Mouse (Mus musculus) midbrain, embryonic 15.5 days (tissue): ENCODE results near the gene 5430419D17Rik. TPM values are rescaled to one million over a fixed set of nuclear protein-coding genes. Genes with fewer than 3 reads are reported as not detected.

Source experiments
- ATAC-seq: fragments of 200-750 bp; cut with Nextera tagmentation; replicated peaks from 2 replicates; pipeline ENCODE4 v1.8.0; 2017; ENCODE audit warnings: moderate TSS enrichment
- H3K27ac ChIP-seq: fragments of 300-500 bp; sonication (generic); 2 replicates; pipeline ENCODE4 v1.5.1; 2015; ENCODE audit warnings: mild to moderate bottlenecking, inconsistent platforms
- H3K27me3 ChIP-seq: fragments of 300-500 bp; sonication (generic); replicated peaks from 2 replicates; pipeline ENCODE4 v1.6.1; 2015; ENCODE audit warnings: inconsistent platforms
- H3K36me3 ChIP-seq: fragments of 300-500 bp; sonication (generic); replicated peaks from 2 replicates; pipeline ENCODE4 v1.6.1; 2015; ENCODE audit warnings: inconsistent platforms
- H3K4me1 ChIP-seq: fragments of 300-500 bp; sonication (generic); 2 replicates; pipeline ENCODE4 v1.6.1; 2015; ENCODE audit warnings: inconsistent platforms
- H3K4me2 ChIP-seq: fragments of 300-500 bp; sonication (generic); 2 replicates; pipeline ENCODE4 v1.6.1; 2015; ENCODE audit warnings: inconsistent platforms, mild to moderate bottlenecking, moderate library complexity
- H3K4me3 ChIP-seq: fragments of 300-500 bp; sonication (generic); 2 replicates; pipeline ENCODE4 v1.5.1; 2015; ENCODE audit warnings: mild to moderate bottlenecking, inconsistent platforms
- H3K9ac ChIP-seq: fragments of 300-500 bp; sonication (generic); 2 replicates; pipeline ENCODE4 v1.6.1; 2015; ENCODE audit warnings: mild to moderate bottlenecking, inconsistent platforms
- H3K9me3 ChIP-seq: fragments of 300-500 bp; sonication (generic); 2 replicates; pipeline ENCODE4 v1.6.1; 2016; ENCODE audit warnings: inconsistent platforms
- WGBS: fragments of 180-500 bp; shearing (Covaris S2); methylation state at CpG from one replicate; pipeline ENCODE4 v1.1.7; 2015; ENCODE audit warnings: mixed read lengths; 5-methylcytosine and 5-hydroxymethylcytosine counted together
- polyA plus RNA-seq: library from polyadenylated mRNA; unstranded; fragments of >200 nt; fragmentation: Nextera tagmentation; extraction: Ambion mirVana; gene quantifications from 2 replicates; pipeline ENCODE4 v1.2.1, GENCODE M21; 2015

5430419D17Rik gene
- polyA plus RNA-seq, 1 experiment from 2014 or later: not detected

DNA sequence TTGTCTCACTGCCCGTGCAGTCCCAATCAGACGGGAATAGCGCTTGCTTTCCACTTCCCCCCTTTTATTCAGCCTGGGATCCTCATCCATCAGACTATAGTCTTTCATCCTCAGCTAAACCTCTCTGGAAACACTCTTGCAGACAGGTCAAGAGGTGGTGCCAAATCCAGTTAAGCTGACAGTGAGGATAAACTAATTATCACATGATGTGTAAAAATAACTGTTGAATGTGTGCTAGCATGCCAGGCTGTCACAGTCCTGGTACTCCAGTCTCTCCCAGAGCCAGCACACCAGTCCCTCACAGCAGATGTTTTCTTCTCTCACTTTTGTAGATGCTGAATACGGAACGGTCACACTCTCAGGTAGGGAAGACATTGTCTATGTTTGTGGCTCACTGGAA lies 48.9 kb downstream of the 5430419D17Rik start:
- H3K4me1 ChIP-seq: no peaks in the 10 kb centered on the region
- H3K27me3 ChIP-seq: no peaks in the 10 kb centered on the region
- no peaks in the 10 kb centered on the region for H3K9me3 ChIP-seq
- no peak overlapping the region for H3K9ac ChIP-seq
- WGBS: 73% methylated on average over 5 of the region's 5 CpGs
- H3K4me2 ChIP-seq: no peak overlapping the region
- ATAC-seq: no peak
- no peak overlapping the region for H3K27ac ChIP-seq
- H3K4me3 ChIP-seq: no peak overlapping the region
- no peaks in the 10 kb centered on the region for H3K36me3 ChIP-seq

DNA sequence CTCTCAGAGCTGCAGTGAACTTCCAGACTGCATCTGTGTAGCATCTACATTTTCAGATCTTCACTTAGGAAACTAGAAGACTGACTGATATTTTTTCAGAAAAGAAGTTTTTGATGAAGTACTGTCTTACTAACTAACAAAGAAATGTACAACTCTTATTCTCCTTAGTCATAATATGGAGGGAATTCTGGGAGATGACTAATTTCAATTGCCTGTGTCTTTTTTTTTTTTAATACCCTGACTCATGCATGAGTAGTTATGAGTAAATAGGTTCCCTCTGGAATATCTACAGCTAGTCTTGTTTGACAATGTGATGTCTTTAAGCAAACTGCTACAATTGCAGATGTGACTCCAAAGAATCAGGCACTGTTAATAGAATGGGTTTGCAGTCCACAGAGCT lies 61.9 kb downstream of the 5430419D17Rik start:
- H3K4me3 ChIP-seq: no peak overlapping the region
- no peaks in the 10 kb centered on the region for H3K4me1 ChIP-seq
- ATAC-seq: no peak
- no peak overlapping the region for H3K9ac ChIP-seq
- no peak overlapping the region for H3K4me2 ChIP-seq
- H3K9me3 ChIP-seq: no peaks in the 10 kb centered on the region
- H3K36me3 ChIP-seq: no peaks in the 10 kb centered on the region
- no peak overlapping the region for H3K27ac ChIP-seq
- H3K27me3 ChIP-seq: no peaks in the 10 kb centered on the region

DNA sequence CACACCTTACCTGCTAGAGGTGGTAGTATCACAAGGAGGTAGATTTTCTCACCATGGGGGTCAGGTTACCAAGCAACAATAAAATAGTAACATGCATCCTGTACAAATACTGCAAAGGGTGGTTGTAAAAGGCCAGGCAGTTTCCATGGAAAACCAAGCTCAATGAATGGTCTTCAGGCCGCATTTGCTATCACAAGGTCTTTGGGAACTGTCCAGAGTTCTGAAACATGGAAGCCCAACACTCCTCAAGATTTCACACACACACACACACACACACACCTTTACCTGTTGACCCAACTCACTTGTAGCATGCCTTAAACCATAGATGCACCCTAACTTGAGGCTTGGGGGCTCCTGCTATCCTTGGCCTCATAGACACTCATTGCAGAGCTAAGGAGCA lies 70.8 kb downstream of the 5430419D17Rik start:
- no peaks in the 10 kb centered on the region for H3K9me3 ChIP-seq
- H3K27me3 ChIP-seq: no peaks in the 10 kb centered on the region
- no peaks in the 10 kb centered on the region for H3K4me1 ChIP-seq
- WGBS: 22% methylated on average over 1 of the region's 1 CpGs
- H3K9ac ChIP-seq: no peak overlapping the region
- ATAC-seq: no peak
- H3K4me3 ChIP-seq: no peak overlapping the region
- no peaks in the 10 kb centered on the region for H3K36me3 ChIP-seq
- no peak overlapping the region for H3K4me2 ChIP-seq
- no peak overlapping the region for H3K27ac ChIP-seq

DNA sequence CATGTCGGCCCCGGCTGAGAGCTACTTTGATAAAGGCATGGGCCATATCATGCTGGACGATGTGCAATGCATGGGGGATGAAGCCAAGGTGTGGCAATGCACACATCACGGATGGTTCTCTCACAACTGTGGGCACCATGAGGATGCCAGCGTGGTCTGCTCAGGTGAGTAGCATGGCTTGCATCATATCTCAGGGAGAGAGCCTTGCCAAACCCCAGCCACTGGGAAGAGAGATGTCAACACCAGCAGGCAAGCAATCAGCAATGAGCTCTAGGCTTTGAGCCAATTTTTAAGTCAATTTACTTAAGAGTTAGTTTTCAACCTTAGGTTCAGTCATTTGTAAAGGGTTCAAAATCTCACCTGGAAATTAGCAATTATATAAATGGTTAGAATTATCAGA lies 82.6 kb downstream of the 5430419D17Rik start:
- ATAC-seq: no peak
- 93% methylated on average over 5 of the region's 5 CpGs for WGBS

DNA sequence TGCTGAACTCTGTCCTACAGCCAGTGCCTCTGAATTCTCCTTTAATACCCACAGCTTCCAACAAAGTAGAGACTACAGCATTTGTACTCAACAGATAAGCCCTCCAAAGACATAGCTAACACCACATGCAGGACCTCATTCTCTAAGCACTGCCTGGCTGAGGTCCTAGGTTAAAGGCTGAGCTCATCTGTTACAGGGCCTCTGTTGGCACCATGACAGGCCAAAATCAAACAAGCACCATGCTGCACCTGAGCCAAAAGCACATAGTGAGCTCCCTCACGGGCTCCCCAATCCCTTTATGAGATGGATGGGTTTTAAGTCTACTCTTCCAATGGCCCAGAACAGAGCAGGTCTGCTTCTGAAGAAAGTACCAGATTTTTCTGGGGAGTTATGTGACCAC lies 83.1 kb downstream of the 5430419D17Rik start:
- ATAC-seq: no peak
- Histone ChIP-seq H3K36me3 (no peaks in the 10 kb centered on the region), H3K27ac (no peak overlapping the region), H3K4me1 (no peaks in the 10 kb centered on the region), H3K9me3 (no peaks in the 10 kb centered on the region), H3K27me3 (no peaks in the 10 kb centered on the region), H3K9ac (no peak overlapping the region), H3K4me3 (no peak overlapping the region), H3K4me2 (no peak overlapping the region)
- WGBS: 89% methylated on average over 1 of the region's 1 CpGs

More for the DNA sequence above, 82.6 kb downstream of the 5430419D17Rik start:
- Histone ChIP-seq H3K4me2 (no peak overlapping the region), H3K9me3 (no peaks in the 10 kb centered on the region), H3K27ac (no peak overlapping the region), H3K4me3 (no peak overlapping the region), H3K9ac (no peak overlapping the region), H3K36me3 (no peaks in the 10 kb centered on the region), H3K27me3 (no peaks in the 10 kb centered on the region), H3K4me1 (no peaks in the 10 kb centered on the region)

DNA sequence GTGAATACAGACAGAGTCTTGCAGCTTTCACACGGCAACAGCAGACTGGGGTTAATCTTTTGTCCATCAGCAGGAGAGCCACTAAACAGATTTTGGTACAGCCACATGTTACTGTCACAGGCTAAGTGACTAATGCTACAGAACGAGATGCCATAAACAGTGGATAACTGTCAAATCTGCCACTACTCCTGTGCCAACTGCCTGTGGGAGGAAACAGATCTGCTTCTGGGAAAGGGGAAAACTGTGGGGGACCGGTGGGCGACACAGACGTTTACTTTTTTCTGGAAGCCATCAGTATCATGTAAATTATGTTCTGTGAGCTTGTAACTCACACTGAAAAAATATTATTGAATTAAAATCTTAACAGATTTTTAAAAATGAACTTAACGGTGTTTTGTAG lies 86.7 kb downstream of the 5430419D17Rik start:
- ATAC-seq: no peak
- WGBS: 62% methylated on average over 6 of the region's 6 CpGs
- Histone ChIP-seq H3K4me2 (no peak overlapping the region), H3K4me1 (no peaks in the 10 kb centered on the region), H3K9ac (no peak overlapping the region), H3K36me3 (no peaks in the 10 kb centered on the region), H3K9me3 (no peaks in the 10 kb centered on the region), H3K4me3 (no peak overlapping the region), H3K27me3 (no peaks in the 10 kb centered on the region), H3K27ac (no peak overlapping the region)

DNA sequence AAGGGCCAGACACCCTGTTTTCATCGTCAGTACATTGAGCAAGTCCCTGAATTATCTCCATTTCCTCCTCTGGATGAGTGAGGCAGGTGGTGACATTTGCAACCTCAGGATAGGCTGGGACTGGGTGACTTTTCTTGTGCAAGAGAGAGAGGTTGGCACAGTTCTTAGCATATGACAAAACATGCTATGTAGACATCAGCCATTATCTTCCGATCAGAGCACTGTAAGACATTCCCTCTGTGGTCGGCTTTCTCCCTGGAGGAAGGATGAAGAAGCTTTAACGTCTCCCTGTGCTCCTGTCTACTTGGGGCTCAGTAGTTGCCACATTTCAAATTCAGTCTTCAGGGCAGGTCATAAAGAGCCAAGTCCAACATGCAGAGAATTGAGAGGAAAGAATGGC lies 90.0 kb downstream of the 5430419D17Rik start:
- Histone ChIP-seq H3K27ac (no peak overlapping the region), H3K9me3 (no peaks in the 10 kb centered on the region), H3K4me2 (no peak overlapping the region), H3K36me3 (no peaks in the 10 kb centered on the region), H3K27me3 (no peaks in the 10 kb centered on the region), H3K9ac (no peak overlapping the region), H3K4me1 (no peaks in the 10 kb centered on the region), H3K4me3 (no peak overlapping the region)
- no peak for ATAC-seq
- WGBS: 92% methylated on average over 4 of the region's 4 CpGs

DNA sequence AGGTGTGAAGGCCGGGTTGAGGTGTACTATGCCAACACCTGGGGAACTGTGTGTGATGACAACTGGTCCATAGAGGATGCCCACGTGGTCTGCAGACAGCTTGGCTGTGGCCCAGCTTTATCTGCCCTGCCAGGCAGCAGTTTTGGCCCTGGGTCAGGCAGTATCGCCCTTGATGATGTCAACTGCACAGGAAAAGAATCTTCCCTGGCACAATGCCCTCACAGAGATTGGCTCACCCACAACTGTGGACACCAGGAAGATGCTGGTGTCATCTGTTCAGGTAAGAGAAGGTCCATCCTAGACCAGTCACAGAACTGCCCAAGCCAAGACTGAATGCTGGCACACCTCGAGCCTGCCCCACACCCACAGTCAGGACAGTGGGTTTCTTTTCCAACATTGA lies 91.6 kb downstream of the 5430419D17Rik start:
- Histone ChIP-seq H3K27me3 (no peaks in the 10 kb centered on the region), H3K4me1 (no peaks in the 10 kb centered on the region), H3K36me3 (no peaks in the 10 kb centered on the region), H3K4me3 (no peak overlapping the region), H3K27ac (no peak overlapping the region), H3K9me3 (no peaks in the 10 kb centered on the region), H3K9ac (no peak overlapping the region), H3K4me2 (no peak overlapping the region)
- ATAC-seq: no peak
- 80% methylated on average over 4 of the region's 4 CpGs for WGBS

DNA sequence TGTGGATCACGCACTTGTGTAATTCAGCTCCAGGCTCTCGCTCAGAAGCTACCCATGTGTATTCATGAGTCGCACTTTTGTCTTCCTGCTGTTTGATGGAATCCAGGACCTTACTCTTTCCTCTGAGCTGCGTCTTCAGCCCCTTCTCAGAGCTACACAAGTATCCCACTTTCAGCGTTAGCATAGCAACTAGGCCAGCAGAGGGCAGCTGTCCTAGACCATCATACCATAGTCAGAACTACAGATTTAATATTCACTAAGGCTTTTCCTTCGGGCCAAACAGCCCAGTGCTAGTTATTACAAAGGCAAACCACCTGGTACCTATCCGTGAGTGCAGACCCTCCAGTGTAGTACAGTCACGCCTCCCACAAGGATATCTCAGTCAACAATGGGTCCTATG lies 122.9 kb downstream of the 5430419D17Rik start:
- ATAC-seq: no peak
- Histone ChIP-seq H3K4me1 (no peaks in the 10 kb centered on the region), H3K9me3 (no peaks in the 10 kb centered on the region), H3K36me3 (no peaks in the 10 kb centered on the region), H3K27ac (no peak overlapping the region), H3K9ac (no peak overlapping the region), H3K27me3 (no peaks in the 10 kb centered on the region), H3K4me2 (no peak overlapping the region), H3K4me3 (no peak overlapping the region)
- 79% methylated on average over 8 of the region's 8 CpGs for WGBS

DNA sequence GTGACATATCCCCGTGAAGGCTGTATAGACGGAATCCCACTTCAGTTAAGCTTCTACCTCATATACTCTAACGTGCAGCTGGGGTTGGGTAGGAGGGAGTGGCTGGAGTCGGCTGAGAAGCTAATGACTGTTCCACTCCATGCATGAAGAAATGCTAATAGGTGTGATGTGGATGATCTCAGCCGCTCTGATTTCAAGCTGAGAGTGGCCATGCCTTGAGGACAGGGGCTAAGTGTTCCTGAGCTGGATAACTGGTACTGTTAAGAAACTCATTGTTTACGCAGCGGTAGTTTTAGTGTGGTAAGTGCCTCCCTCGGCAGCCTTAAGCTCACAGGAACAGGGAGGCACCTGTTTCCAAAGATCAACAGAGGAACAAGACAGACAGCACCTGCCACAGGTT lies 129.1 kb downstream of the 5430419D17Rik start:
- H3K9me3 ChIP-seq: no peaks in the 10 kb centered on the region
- H3K4me2 ChIP-seq: no peak overlapping the region
- H3K27me3 ChIP-seq: no peaks in the 10 kb centered on the region
- no peaks in the 10 kb centered on the region for H3K4me1 ChIP-seq
- WGBS: 85% methylated on average over 8 of the region's 8 CpGs
- H3K36me3 ChIP-seq: no peaks in the 10 kb centered on the region
- no peak for ATAC-seq
- H3K27ac ChIP-seq: no peak overlapping the region
- no peak overlapping the region for H3K9ac ChIP-seq
- H3K4me3 ChIP-seq: no peak overlapping the region

DNA sequence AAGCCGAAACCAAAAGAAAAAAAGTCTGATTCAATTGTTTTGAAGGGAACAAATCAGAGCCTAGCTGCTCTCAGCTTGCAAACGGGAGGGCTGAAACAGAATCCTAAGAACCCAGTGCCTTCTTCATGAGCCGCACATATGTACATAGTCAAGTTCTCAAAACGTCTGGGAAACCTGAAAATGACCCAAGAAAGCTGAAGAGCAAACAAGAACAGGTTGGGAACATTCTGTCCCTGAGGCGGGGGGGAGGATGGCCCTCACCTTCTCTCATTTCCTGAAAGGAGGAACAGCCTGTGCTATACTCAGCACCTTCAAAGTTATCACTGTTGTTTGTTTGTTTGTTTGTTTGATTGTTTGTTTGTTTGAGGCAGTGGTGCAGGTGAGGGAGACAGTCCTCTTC lies 132.5 kb downstream of the 5430419D17Rik start:
- Histone ChIP-seq H3K4me2 (no peak overlapping the region), H3K27me3 (no peaks in the 10 kb centered on the region), H3K4me1 (no peaks in the 10 kb centered on the region), H3K36me3 (no peaks in the 10 kb centered on the region), H3K9ac (no peak overlapping the region), H3K27ac (no peak overlapping the region), H3K9me3 (no peaks in the 10 kb centered on the region), H3K4me3 (no peak overlapping the region)
- 79% methylated on average over 5 of the region's 5 CpGs for WGBS
- ATAC-seq: no peak

DNA sequence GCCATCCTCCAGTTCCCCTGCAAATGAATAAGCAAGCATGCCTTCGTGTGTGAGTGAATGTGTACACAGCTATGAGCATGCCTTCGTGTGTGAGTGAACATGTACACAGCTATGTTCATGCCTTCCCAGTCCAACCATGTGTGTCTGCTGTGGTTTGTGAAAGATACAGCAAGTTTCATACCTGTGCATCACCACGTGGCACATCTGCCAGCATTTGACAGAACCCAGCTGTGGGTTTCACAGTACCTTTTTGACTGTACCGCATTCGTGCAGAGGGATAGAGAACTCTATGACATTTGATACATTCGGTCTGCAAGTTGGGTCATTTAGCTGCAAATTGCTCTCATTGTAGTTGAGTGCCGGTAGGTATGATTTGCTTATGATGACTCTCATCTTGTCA lies 140.3 kb downstream of the 5430419D17Rik start:
- H3K9ac ChIP-seq: no peak overlapping the region
- no peaks in the 10 kb centered on the region for H3K36me3 ChIP-seq
- no peaks in the 10 kb centered on the region for H3K9me3 ChIP-seq
- H3K27me3 ChIP-seq: no peaks in the 10 kb centered on the region
- ATAC-seq: no peak
- no peaks in the 10 kb centered on the region for H3K4me1 ChIP-seq
- no peak overlapping the region for H3K4me2 ChIP-seq
- no peak overlapping the region for H3K27ac ChIP-seq
- H3K4me3 ChIP-seq: no peak overlapping the region
- WGBS: 85% methylated on average over 7 of the region's 7 CpGs

DNA sequence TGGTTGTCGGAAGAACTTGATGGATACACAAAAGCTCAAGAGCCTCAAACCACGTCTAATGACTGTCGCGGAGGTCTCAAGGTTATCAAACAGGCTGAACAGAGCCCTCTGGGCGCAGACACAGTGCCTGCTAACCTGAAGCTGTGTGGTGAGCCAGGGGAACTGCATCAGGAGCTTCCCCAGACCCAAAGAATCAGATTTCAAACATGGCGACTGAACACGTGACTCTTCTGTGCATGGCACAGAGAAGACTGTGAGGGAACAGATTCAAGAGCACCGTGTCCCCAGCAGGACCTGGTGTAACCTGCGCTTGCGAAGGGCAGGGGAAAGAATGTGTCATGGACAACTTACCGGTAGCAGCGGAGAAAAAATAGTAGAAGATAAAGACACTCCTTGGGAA lies 143.4 kb downstream of the 5430419D17Rik start:
- Histone ChIP-seq H3K27me3 (no peaks in the 10 kb centered on the region), H3K27ac (no peak overlapping the region), H3K9ac (no peak overlapping the region), H3K4me3 (no peak overlapping the region), H3K36me3 (no peaks in the 10 kb centered on the region), H3K9me3 (no peaks in the 10 kb centered on the region), H3K4me2 (no peak overlapping the region), H3K4me1 (no peaks in the 10 kb centered on the region)
- WGBS: 78% methylated on average over 12 of the region's 12 CpGs
- no peak for ATAC-seq

DNA sequence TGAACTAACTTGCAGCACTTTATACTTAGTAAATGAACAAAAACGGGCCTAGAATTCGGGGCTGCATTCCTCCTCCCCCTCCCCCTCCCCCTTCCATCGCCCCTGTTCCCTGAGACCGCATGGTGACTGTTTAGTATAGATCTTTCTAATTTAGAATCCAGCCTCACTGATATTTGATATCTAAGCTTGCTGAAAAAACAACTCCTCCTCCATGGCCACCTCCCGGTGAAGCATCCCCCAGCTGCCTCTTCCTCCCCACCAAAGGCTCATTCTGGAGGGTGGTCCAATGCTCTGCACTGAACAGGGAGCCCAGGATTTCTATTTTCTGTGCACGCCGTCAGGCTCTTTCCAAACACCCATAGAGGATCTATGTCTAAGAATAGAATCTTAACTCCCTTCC lies 144.1 kb downstream of the 5430419D17Rik start:
- Histone ChIP-seq H3K4me3 (no peak overlapping the region), H3K9me3 (no peaks in the 10 kb centered on the region), H3K9ac (no peak overlapping the region), H3K27ac (no peak overlapping the region), H3K4me2 (no peak overlapping the region), H3K36me3 (no peaks in the 10 kb centered on the region), H3K27me3 (no peaks in the 10 kb centered on the region), H3K4me1 (no peaks in the 10 kb centered on the region)
- ATAC-seq: no peak
- 87% methylated on average over 5 of the region's 7 CpGs for WGBS
